In the genomic region with DNA sequence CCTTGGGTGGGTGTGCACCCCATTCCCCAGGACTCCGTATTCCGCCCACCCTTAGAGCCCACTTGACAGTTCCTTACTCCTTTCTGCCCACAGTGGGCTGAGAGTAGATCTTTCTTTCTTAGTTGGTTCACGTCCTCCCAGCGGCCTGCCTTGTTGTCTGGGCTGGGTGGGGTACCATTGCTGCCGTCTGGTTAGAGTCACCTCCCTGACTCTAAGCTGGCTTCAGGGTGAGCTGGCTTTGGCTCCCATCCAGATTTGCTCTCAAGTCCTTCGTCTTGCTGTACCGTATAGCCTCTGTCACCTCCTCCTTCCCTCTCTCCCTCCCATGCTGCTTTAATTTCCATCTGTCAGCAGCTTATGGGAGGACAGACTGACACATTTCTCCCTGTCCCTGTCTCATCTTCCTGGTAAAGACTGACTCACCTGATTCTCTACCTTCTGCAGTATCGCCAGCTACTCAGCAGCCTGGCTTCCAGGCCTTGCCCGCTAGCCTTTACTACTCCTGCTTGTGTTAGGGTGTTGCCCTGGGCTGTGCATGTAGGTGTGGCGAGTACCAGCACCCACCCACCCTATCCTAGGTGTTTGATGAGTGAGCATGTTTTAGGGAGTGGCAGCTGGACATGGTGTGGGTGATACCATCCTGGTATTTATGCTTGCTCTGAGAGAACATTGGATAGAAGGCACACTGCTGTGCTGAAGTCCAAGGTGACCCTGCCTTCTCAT, we compare ENCODE assay signal across 13 mouse cellular contexts. TPM values are rescaled to one million over a fixed set of nuclear protein-coding genes. Genes with fewer than 3 reads are reported as not detected.
DNase-seq lines count a peak whose midpoint lies in the region; ATAC-seq and TF ChIP-seq lines count a peak whose summit lies in the region.
"Had no signal": no experiment of that assay in that cellular context is flagged by ENCODE, and none has a peak within 500 bp of the region (broad histone marks: within the 10 kb centered on the region; RNA-seq: fewer than 3 reads in every experiment).

No protein-coding gene starts in this region.

- no peak for TF ChIP-seq CTCF in midbrain, postnatal 0 days (IDR thresholded peaks at IDR 0.05)

- no peaks in the 10 kb centered on the region for H3K27me3 ChIP-seq in midbrain, postnatal 0 days (ENCODE audit: insufficient read depth, low read length)
- H3K27me3 ChIP-seq in midbrain, embryonic 11.5 days (ENCODE audit: control insufficient read depth, insufficient read depth, low read length) = no peaks in the 10 kb centered on the region
- H3K27me3 ChIP-seq: liver, embryonic 13.5 days; Patski had no signal

- no peak overlapping the region for H3K4me2 ChIP-seq in midbrain, postnatal 0 days (ENCODE audit: low read depth, low read length, poor library complexity, severe bottlenecking)
- no peak overlapping the region for H3K4me2 ChIP-seq in midbrain, embryonic 11.5 days
- H3K4me2 ChIP-seq: liver, embryonic 13.5 days had no signal

- H3K9ac ChIP-seq in midbrain, postnatal 0 days (replicated peaks; ENCODE audit: low read length, poor library complexity, severe bottlenecking) = no peak overlapping the region
- no peak overlapping the region for H3K9ac ChIP-seq in midbrain, embryonic 11.5 days (ENCODE audit: low read length)
- H3K9ac ChIP-seq: liver, embryonic 13.5 days had no signal

- 78% methylated on average over 10 of the region's 10 CpGs for WGBS in midbrain, postnatal 0 days
- WGBS in midbrain, embryonic 11.5 days = 90% methylated on average over 10 of the region's 10 CpGs

- no peak overlapping the region for H3K27ac ChIP-seq in midbrain, postnatal 0 days (ENCODE audit: low read depth, low read length)
- H3K27ac ChIP-seq in midbrain, embryonic 11.5 days (ENCODE audit: low read depth, low read length) = no peak overlapping the region
- H3K27ac ChIP-seq: liver, embryonic 13.5 days had no signal

- peak; percentile 8 for DNase-seq in kidney, adult 9 months
- no peak for DNase-seq in kidney, adult 18-20 months
- peak; percentile 6 for DNase-seq in midbrain, postnatal 0 days (ENCODE audit: low spot score)
- no peak for DNase-seq in midbrain, embryonic 11.5 days (ENCODE audit: low spot score, missing footprints)
- DNase-seq in fibroblast of lung, adult 2 months (ENCODE audit: low read depth) = peak; percentile 22
- DNase-seq in spleen, adult 18-20 months = no peak
- no peak for DNase-seq in testis, postnatal 10 days (ENCODE audit: low spot score)
- DNase-seq: cerebellum, postnatal 36 days; liver, embryonic 13.5 days; thymus, postnatal 36 days had no signal

- H3K4me1 ChIP-seq in midbrain, postnatal 0 days (ENCODE audit: insufficient read depth, low read length) = no peaks in the 10 kb centered on the region
- H3K4me1 ChIP-seq in midbrain, embryonic 11.5 days (ENCODE audit: control insufficient read depth, insufficient read depth, low read length) = no peaks in the 10 kb centered on the region

- no peaks in the 10 kb centered on the region for H3K9me3 ChIP-seq in midbrain, postnatal 0 days (ENCODE audit: low read length)
- H3K9me3 ChIP-seq in midbrain, embryonic 11.5 days (ENCODE audit: control insufficient read depth, low read length) = no peaks in the 10 kb centered on the region
- H3K9me3 ChIP-seq: liver, embryonic 13.5 days had no signal

- H3K4me3 ChIP-seq in midbrain, postnatal 0 days (ENCODE audit: low read depth, low read length) = no peak overlapping the region
- no peak overlapping the region for H3K4me3 ChIP-seq in midbrain, embryonic 11.5 days (ENCODE audit: low read depth, low read length)
- H3K4me3 ChIP-seq: erythroblast, embryonic 14.5 days; liver, embryonic 13.5 days had no signal

- ATAC-seq in midbrain, postnatal 0 days (ENCODE audit: low FRiP score) = no peak
- ATAC-seq in midbrain, embryonic 11.5 days (ENCODE audit: low FRiP score) = no peak
- ATAC-seq: inflammation-experienced regulatory T-cells, adult 6 months; Patski had no signal

- peaks cover 38% of the 10 kb centered on the region for H3K36me3 ChIP-seq in midbrain, postnatal 0 days (ENCODE audit: insufficient read depth, low read length)
- H3K36me3 ChIP-seq in midbrain, embryonic 11.5 days (ENCODE audit: control insufficient read depth, insufficient read depth, low read length) = peaks cover 7% of the 10 kb centered on the region

RNA-seq across cellular contexts. Expression of a gene that starts 20.2 kb away (rescaled TPM):
- 86.8 and 102 TPM in 2 replicates for total RNA-seq in midbrain, postnatal 0 days (2014; rRNA removed)
- polyA plus RNA-seq in midbrain, postnatal 0 days (2015; fragmentation: Nextera tagmentation; extraction: Ambion mirVana) = 18.0 and 18.8 TPM in 2 replicates
- 8.1 and 9.6 TPM in 2 replicates for polyA plus RNA-seq in midbrain, embryonic 11.5 days (2014; fragmentation: Nextera tagmentation; extraction: Ambion mirVana)

RNA-seq across cellular contexts. Expression of a gene that starts 30.8 kb away (rescaled TPM):
- 0.14 and 2.7 TPM in 2 replicates for total RNA-seq in midbrain, postnatal 0 days (2014; rRNA removed)
- polyA plus RNA-seq in midbrain, postnatal 0 days (2015; fragmentation: Nextera tagmentation; extraction: Ambion mirVana) = 0.48 and 0.88 TPM in 2 replicates
- 2.8 and 3.0 TPM in 2 replicates for polyA plus RNA-seq in midbrain, embryonic 11.5 days (2014; fragmentation: Nextera tagmentation; extraction: Ambion mirVana)
- polyA plus RNA-seq: erythroblast, embryonic 14.5 days had no signal

RNA-seq across cellular contexts. Expression of a gene that starts 31.0 kb away (rescaled TPM):
- total RNA-seq in midbrain, postnatal 0 days (2014; rRNA removed) = 137 and 153 TPM in 2 replicates
- polyA plus RNA-seq in midbrain, postnatal 0 days (2015; fragmentation: Nextera tagmentation; extraction: Ambion mirVana) = 123 TPM in 2 replicates
- polyA plus RNA-seq in midbrain, embryonic 11.5 days (2014; fragmentation: Nextera tagmentation; extraction: Ambion mirVana) = 345 and 352 TPM in 2 replicates

Comparison
In these comparisons a context has a peak if more than half of its experiments do, and no peak if none do; other contexts are left out.
1. DNase-seq: peak in kidney, adult 9 months (single experiment), midbrain, postnatal 0 days (single experiment) and fibroblast of lung, adult 2 months (single experiment); none in kidney, adult 18-20 months (single experiment), midbrain, embryonic 11.5 days (single experiment), spleen, adult 18-20 months (0 of 2) and testis, postnatal 10 days (single experiment).